Mouse (Mus musculus) testis, postnatal 14 days (tissue): Measurements from ENCODE around the gene Dcpp2.
"Not testable (repeated sequence)": the region's sequence is repeated elsewhere in the genome, so short reads cannot be mapped to it uniquely, and the experiment has no call there.

ENCODE experiments used
- DNase-seq: peaks from one replicate; pipeline ENCODE4 v3.0.0; 2021; ENCODE audit warnings: low spot score

Gene Dcpp2

GRCm38 (mm10) chr17:23880576-23880975 is at the start of gene Dcpp2, which contains the start of gene Dcpp1:
Gene Dcpp2, plus strand, starts transcription at chr17:23880880.
Gene Dcpp1, plus strand, starts transcription at chr17:23880876.
- not testable (repeated sequence) for DNase-seq

DNA sequence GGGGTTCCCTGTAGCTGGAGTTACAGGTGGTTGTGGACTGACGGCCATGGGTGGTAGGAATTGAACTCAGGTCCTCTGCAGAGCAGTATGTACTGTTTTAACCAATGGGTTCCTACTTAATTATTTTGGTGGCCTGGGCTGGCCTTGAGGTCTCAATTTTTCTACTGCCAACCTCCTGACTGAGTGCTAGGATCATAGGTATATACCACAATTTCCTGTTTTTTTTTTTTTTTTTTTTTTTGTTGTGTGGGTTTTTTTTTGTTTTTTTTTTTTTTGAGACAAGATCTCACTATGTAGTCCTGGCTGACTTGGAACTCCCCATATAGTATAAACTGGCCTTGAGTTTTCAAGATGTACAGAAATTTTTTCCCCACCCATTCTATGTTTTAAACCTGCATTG is 49.5 kb upstream of the Dcpp2 start:
- DNase-seq, result no peak

DNA sequence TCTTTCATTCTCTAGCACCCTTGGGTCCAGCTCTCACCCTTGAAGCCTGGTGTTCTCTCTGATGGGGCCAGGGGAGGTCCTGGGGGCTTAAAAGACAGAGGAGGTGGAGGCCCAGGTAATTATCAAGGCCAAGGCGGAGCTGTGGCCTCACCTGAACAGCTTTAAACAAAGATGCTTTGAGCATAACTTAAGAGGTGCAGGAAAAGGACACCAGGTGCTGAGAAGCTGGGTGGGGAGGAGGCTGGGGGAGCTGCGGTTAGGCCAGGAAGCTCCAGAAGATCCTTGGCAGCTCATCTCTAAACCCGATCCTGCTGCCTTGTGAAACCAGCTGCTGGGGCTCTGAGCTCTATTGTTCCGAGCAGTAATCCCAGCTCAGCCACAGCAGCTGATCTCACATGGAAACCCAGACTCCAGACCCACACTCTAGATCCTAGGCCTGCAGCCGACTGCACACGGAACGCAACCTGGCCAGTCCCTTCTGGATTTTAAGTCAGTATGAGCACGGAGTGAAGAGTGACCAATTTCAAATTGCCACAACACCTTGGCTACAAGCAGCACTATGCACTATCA is 44.6 kb upstream of the Dcpp2 start, which contains the start of gene Prss33:
Gene Prss33 (minus strand): TSS at position 51 of the 570 bp plus-strand sequence.
- DNase-seq, result no peak

- DNase-seq, result peak; percentile 37
Measured at GRCm38 (mm10) chr17:23841145-23841544, 39.5 kb upstream of the Dcpp2 start.

DNA sequence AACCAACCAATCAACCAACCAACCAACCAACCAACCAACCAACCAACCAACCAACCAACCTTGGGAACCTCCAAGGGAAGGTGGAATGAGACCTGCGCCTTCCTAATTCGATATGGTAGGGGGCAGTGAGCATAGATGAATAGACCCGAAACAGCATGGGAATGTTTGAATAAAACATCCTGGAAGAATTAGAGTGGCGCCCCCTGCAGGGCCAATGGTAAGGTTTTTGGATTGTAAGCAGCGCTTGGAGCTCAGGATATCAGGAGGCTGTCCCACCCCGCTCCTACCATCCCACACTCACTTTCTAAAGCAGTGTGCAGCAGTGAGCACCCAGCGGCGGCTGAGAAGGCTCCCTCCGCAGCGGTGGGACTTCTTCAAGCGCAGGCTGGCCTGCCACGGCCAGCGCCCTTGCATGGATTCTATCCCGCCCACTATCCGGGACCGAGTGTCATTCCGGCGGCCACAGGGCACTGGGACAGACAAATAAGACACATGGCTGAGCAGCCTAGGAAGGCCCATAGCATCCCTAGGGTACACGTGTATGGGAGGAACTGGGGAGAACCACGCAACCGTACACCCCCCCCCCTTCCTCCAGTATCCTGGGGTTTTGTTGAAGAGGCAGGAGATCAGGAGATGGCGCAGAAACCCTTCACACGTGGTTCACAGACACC is 37.4 kb upstream of the Dcpp2 start:
- DNase-seq, result peak; percentile 55

GRCm38 (mm10) chr17:23843812-23844273 is 36.8 kb upstream of the Dcpp2 start, which contains the start of the genes Prss32 and Prss41:
Gene Prss32, plus strand, starts transcription at chr17:23843855.
Gene Prss41, minus strand, starts transcription at chr17:23844172.
- peak; percentile 82 for DNase-seq

DNA sequence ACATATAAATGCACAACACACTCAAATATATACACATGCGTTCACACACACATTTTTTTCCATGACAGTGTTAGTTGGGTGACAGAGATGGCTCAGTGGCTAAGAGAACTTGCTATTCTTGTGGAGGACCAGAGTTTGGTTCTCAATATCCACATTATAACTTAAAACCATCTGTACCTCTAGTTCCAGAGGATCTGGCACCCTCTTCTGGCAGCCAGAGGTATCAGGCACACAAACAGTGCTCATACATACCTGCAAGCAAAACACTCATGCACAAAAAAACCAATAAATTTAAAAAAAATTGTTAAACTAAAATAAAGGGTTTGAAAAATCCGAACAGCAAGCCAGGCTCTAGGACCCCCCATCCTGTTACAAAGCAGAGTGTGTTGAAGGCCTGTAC is 30.7 kb upstream of the Dcpp2 start:
- DNase-seq, result no peak

- peak; percentile 62 for DNase-seq
Measured at GRCm38 (mm10) chr17:23850853-23851749, 29.6 kb upstream of the Dcpp2 start.

DNA sequence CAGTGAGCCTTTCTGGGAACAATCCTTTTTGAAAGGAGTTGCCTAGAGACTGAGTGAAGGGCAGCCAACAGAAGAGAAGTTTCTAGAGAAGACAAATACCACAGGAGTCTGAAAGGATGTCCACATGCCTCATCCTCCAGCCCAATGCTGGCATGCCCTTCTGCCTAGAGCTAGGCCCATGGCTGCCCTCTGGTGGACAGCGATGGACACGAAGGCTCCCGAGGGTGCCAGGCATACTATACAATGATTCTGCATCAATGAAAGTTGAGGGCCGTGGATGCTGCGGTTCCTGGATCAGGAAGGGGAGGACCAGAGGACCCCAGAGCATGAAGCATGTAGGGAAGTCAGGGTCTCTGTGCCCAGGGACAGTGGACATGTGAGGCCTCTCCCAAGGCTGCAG is 27.4 kb upstream of the Dcpp2 start:
- DNase-seq, result peak; percentile 42

GRCm38 (mm10) chr17:23854229-23854765 is 26.4 kb upstream of the Dcpp2 start:
- DNase-seq, result no peak

- no peak for DNase-seq
Measured at GRCm38 (mm10) chr17:23857193-23857592, 23.5 kb upstream of the Dcpp2 start.

GRCm38 (mm10) chr17:23857913-23858312 is 22.8 kb upstream of the Dcpp2 start:
- no peak for DNase-seq

DNA sequence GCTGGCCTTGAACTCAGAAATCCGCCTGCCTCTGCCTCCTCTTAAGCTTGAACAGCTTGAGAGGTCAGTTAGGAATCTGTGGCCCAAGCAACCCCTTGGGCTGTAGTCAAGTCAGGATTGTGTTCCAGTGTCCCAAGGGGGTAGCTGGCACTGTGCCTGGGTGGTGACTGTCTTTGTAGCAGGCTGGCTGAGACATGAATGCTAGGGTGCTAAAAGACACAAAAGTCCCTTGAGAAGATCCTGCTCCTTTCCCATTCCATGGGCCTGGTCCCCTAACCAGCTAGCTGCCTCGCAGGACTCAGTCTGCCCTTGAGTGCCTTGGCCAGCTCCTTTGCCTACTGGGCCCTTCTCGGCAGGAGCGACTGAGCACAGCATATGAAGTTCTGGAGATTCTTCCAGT is 17.8 kb upstream of the Dcpp2 start:
- DNase-seq, result no peak

GRCm38 (mm10) chr17:23867756-23868155 is 12.9 kb upstream of the Dcpp2 start, which contains the start of gene Prss21:
Gene Prss21, plus strand, starts transcription at chr17:23868056.
- DNase-seq, result no peak

- no peak for DNase-seq
Measured at GRCm38 (mm10) chr17:23868513-23868912, 12.2 kb upstream of the Dcpp2 start.

GRCm38 (mm10) chr17:23873884-23874856 is 6.5 kb upstream of the Dcpp2 start:
- peak; percentile 46 for DNase-seq

DNA sequence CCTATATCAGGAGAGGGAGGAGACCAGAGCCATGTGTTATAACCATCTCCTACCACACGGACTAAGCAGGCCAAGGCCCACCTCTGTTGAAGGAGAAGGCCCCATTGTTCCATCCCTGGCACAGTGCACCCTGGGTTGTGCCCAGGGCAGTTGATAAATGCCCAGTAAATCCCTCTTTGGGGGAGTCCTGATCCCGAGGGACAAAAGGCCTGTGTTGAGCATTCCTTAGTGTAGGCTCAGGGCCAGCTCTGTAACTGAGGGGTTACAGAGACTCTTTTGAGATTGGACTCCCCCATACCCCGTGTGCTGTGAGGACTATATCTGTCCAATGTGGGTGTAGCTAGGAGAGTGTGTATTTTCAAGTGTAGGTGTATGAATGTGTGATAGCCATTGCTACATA is 3.9 kb upstream of the Dcpp2 start:
- DNase-seq, result peak; percentile 86

DNA sequence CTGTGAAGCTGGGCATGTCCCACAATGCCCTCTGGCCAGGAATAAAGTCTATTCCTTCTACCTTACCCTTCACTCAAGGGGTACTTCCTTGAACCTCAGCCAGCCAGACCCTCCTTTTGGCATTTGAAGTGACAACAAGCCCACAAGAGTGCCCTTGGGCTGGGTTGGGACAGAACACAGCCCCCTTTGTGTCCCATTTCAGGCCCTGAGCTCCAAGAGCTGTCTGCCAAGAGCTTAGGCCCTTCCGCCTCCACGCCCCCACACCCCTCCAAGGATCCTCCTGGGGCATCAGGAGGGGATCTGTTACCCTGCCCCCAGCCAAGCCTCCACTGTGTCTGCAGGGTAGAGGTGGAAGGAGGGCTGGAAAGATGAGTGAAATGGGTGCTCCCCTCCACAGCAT is 3.5 kb upstream of the Dcpp2 start:
- peak; percentile 80 for DNase-seq

- DNase-seq, result not testable (repeated sequence)
Measured at GRCm38 (mm10) chr17:23917158-23917557, 36.5 kb downstream of the Dcpp2 start, which contains the start of gene Dcpp3. Gene Dcpp3, plus strand, starts transcription at chr17:23917458.

- DNase-seq, result peak; percentile 87
Measured at GRCm38 (mm10) chr17:23924531-23925007, 43.9 kb downstream of the Dcpp2 start.

GRCm38 (mm10) chr17:23925090-23925493 is 44.4 kb downstream of the Dcpp2 start:
- DNase-seq, result peak; percentile 69
